Mouse (Mus musculus) intestine, postnatal 0 days (tissue): ENCODE results near the gene Avpr1b. TPM values are rescaled to one million over a fixed set of nuclear protein-coding genes. Genes with fewer than 3 reads are reported as not detected.

ENCODE experiments used
- ATAC-seq: fragments of 200-750 bp; cut with Nextera tagmentation; 2 replicates; pipeline ENCODE4 v1.8.0; 2017; ENCODE audit warnings: mild to moderate bottlenecking, moderate TSS enrichment, moderate library complexity
- H3K27ac ChIP-seq: fragments of 300-500 bp; sonication (generic); 2 replicates; pipeline ENCODE4 v1.5.1; 2014; ENCODE audit warnings: mild to moderate bottlenecking, low read depth, low read length, moderate library complexity
- H3K27me3 ChIP-seq: fragments of 300-500 bp; sonication (generic); replicated peaks from 2 replicates; pipeline ENCODE4 v1.6.1; 2014; ENCODE audit warnings: low read length, mixed read lengths; ENCODE audit not compliant: control insufficient read depth, insufficient read depth
- H3K36me3 ChIP-seq: fragments of 300-500 bp; sonication (generic); 2 replicates; pipeline ENCODE4 v1.6.1; 2014; ENCODE audit warnings: mild to moderate bottlenecking, moderate library complexity; ENCODE audit not compliant: control insufficient read depth, insufficient read depth
- H3K4me1 ChIP-seq: fragments of 300-500 bp; sonication (generic); replicated peaks from 2 replicates; pipeline ENCODE4 v1.6.1; 2014; ENCODE audit warnings: antibody characterized with exemption, low read length, mixed read lengths; ENCODE audit not compliant: control insufficient read depth, insufficient read depth
- H3K4me2 ChIP-seq: fragments of 300-500 bp; sonication (generic); replicated peaks from 2 replicates; pipeline ENCODE4 v1.6.1; 2014; ENCODE audit warnings: low read depth, mild to moderate bottlenecking, moderate library complexity
- H3K4me3 ChIP-seq: fragments of 300-500 bp; sonication (generic); 2 replicates; pipeline ENCODE4 v1.5.1; 2014; ENCODE audit warnings: low read depth, low read length
- H3K9ac ChIP-seq: fragments of 300-500 bp; sonication (generic); 2 replicates; pipeline ENCODE4 v1.6.1; 2014; ENCODE audit warnings: mild to moderate bottlenecking, low read depth, low read length
- H3K9me3 ChIP-seq: fragments of 300-500 bp; sonication (generic); 2 replicates; pipeline ENCODE4 v1.6.1; 2016; ENCODE audit warnings: mixed run types; ENCODE audit not compliant: control insufficient read depth
- CTCF ChIP-seq: sonication (generic); IDR thresholded peaks from 2 replicates; pipeline ENCODE4 v1.5.1; 2016; ENCODE audit warnings: low read depth, mild to moderate bottlenecking, control low read depth, antibody characterized with exemption, moderate library complexity
- WGBS: fragments of 180-500 bp; shearing (Covaris S2); extraction: QIAGEN DNeasy Blood & Tissue Kit; methylation state at CpG from one replicate; pipeline ENCODE4 v1.1.7; 2014; 5-methylcytosine and 5-hydroxymethylcytosine counted together
- polyA plus RNA-seq: library from polyadenylated mRNA; unstranded; fragments of >200 nt; fragmentation: Nextera tagmentation; extraction: Ambion mirVana; gene quantifications from 2 replicates; pipeline ENCODE4 v1.2.1, GENCODE M21; 2015

Gene Avpr1b
- polyA plus RNA-seq, 1 experiment from 2014 or later: not detected

GRCm38 (mm10) chr1:131586836-131587235 is 12.2 kb upstream of the Avpr1b start:
- 62% methylated on average over 8 of the region's 8 CpGs for WGBS
- no peak for TF ChIP-seq CTCF
- H3K9ac ChIP-seq: no peak overlapping the region

GRCm38 (mm10) chr1:131600314-131600713 is 1.3 kb downstream of the Avpr1b start:
- no peak overlapping the region for H3K9ac ChIP-seq
- WGBS: 38% methylated on average over 11 of the region's 11 CpGs
- no peaks in the 10 kb centered on the region for H3K4me1 ChIP-seq
- H3K36me3 ChIP-seq: no peaks in the 10 kb centered on the region
- no peak overlapping the region for H3K4me2 ChIP-seq
- H3K27me3 ChIP-seq: peaks cover 11% of the 10 kb centered on the region
- peak; percentile 50 for TF ChIP-seq CTCF
- no peak overlapping the region for H3K27ac ChIP-seq
- no peak for ATAC-seq
- H3K9me3 ChIP-seq: no peaks in the 10 kb centered on the region
- H3K4me3 ChIP-seq: no peak overlapping the region

More at GRCm38 (mm10) chr1:131586836-131587235, 12.2 kb upstream of the Avpr1b start:
- H3K9me3 ChIP-seq: no peaks in the 10 kb centered on the region
- no peaks in the 10 kb centered on the region for H3K36me3 ChIP-seq
- H3K4me2 ChIP-seq: no peak overlapping the region
- no peaks in the 10 kb centered on the region for H3K27me3 ChIP-seq
- no peak overlapping the region for H3K27ac ChIP-seq
- H3K4me1 ChIP-seq: no peaks in the 10 kb centered on the region
- H3K4me3 ChIP-seq: no peak overlapping the region
- ATAC-seq: no peak

GRCm38 (mm10) chr1:131606719-131607118 is 7.7 kb downstream of the Avpr1b start:
- no peak overlapping the region for H3K4me2 ChIP-seq
- H3K27me3 ChIP-seq: no peaks in the 10 kb centered on the region
- no peak overlapping the region for H3K9ac ChIP-seq
- H3K27ac ChIP-seq: no peak overlapping the region
- no peak for ATAC-seq
- no peaks in the 10 kb centered on the region for H3K9me3 ChIP-seq
- no peak overlapping the region for H3K4me3 ChIP-seq
- no peaks in the 10 kb centered on the region for H3K36me3 ChIP-seq
- no peaks in the 10 kb centered on the region for H3K4me1 ChIP-seq
- 85% methylated on average over 2 of the region's 2 CpGs for WGBS
- no peak for TF ChIP-seq CTCF

- Histone ChIP-seq H3K9me3 (no peaks in the 10 kb centered on the region), H3K27me3 (no peaks in the 10 kb centered on the region), H3K4me3 (no peak overlapping the region), H3K4me1 (no peaks in the 10 kb centered on the region), H3K9ac (no peak overlapping the region), H3K4me2 (peak overlapping the region; percentile 24; the same call in 1 of the 2 replicates), H3K27ac (no peak overlapping the region), H3K36me3 (no peaks in the 10 kb centered on the region)
- ATAC-seq: no peak
- no peak for TF ChIP-seq CTCF
- 19% methylated on average over 4 of the region's 4 CpGs for WGBS
Measured at GRCm38 (mm10) chr1:131612556-131613155, 13.6 kb downstream of the Avpr1b start.

GRCm38 (mm10) chr1:131613361-131614133 is 14.5 kb downstream of the Avpr1b start:
- Histone ChIP-seq H3K36me3 (no peaks in the 10 kb centered on the region), H3K27ac (no peak overlapping the region), H3K27me3 (no peaks in the 10 kb centered on the region), H3K4me1 (no peaks in the 10 kb centered on the region), H3K4me3 (no peak overlapping the region), H3K9ac (no peak overlapping the region), H3K9me3 (no peaks in the 10 kb centered on the region), H3K4me2 (no peak overlapping the region)
- ATAC-seq: peak; percentile 73
- peak; percentile 88 for TF ChIP-seq CTCF
- 80% methylated on average over 16 of the region's 16 CpGs for WGBS

GRCm38 (mm10) chr1:131614641-131615040 is 15.6 kb downstream of the Avpr1b start:
- H3K9me3 ChIP-seq: no peaks in the 10 kb centered on the region
- no peak overlapping the region for H3K4me2 ChIP-seq
- WGBS: 79% methylated on average over 6 of the region's 6 CpGs
- no peak for ATAC-seq
- no peaks in the 10 kb centered on the region for H3K36me3 ChIP-seq
- no peak for TF ChIP-seq CTCF
- H3K4me3 ChIP-seq: no peak overlapping the region
- H3K4me1 ChIP-seq: no peaks in the 10 kb centered on the region
- no peak overlapping the region for H3K27ac ChIP-seq
- H3K27me3 ChIP-seq: no peaks in the 10 kb centered on the region
- H3K9ac ChIP-seq: no peak overlapping the region
